Mouse (Mus musculus) ES-E14 (cell line): Measurements from ENCODE around the gene Mog.

Experiments
- CHD2 ChIP-seq: IDR thresholded peaks from 2 replicates; pipeline ENCODE4 v1.6.1; 2014; ENCODE audit warnings: mild to moderate bottlenecking, low read depth, low read length, inconsistent platforms
- ZNF384 ChIP-seq: IDR thresholded peaks from 2 replicates; pipeline ENCODE4 v1.6.1; 2012; ENCODE audit warnings: low read depth, low read length, inconsistent platforms

GRCm38 (mm10) chr17:37018328-37018727, 4.9 kb downstream of the Mog start:
- TF ChIP-seq ZNF384 (no peak), CHD2 (no peak)
